Mouse (Mus musculus) lung, adult 2 months (tissue): Measurements from ENCODE around the gene Tcf25. TPM values are rescaled to one million over a fixed set of nuclear protein-coding genes. Genes with fewer than 3 reads are reported as not detected.
"Not testable (repeated sequence)": the region's sequence is repeated elsewhere in the genome, so short reads cannot be mapped to it uniquely, and the experiment has no call there.

Experiments used
- DNase-seq: peaks from one replicate; pipeline ENCODE4 v3.0.0; 2022
- H3K4me1 ChIP-seq: fragments of 200-500 bp; 2 replicates; pipeline ENCODE4 v1.6.1; 2011; ENCODE audit warnings: low read length; ENCODE audit not compliant: control insufficient read depth, insufficient read depth
- H3K4me3 ChIP-seq: fragments of 200-500 bp; replicated peaks from 2 replicates; pipeline ENCODE3; 2011; ENCODE audit warnings: low read depth, mild to moderate bottlenecking, control low read depth, low read length; ENCODE audit errors: extremely low read depth
- CTCF ChIP-seq: fragments of 200-500 bp; IDR thresholded peaks from 2 replicates; pipeline ENCODE4 v1.5.1; 2011; ENCODE audit warnings: mild to moderate bottlenecking, low read length, control low read depth; ENCODE audit not compliant: insufficient read depth
- POLR2A ChIP-seq: fragments of 200-500 bp; IDR thresholded peaks from 2 replicates; pipeline ENCODE4 v1.6.1; 2011; ENCODE audit warnings: low read depth, mild to moderate bottlenecking, control low read depth, low read length, borderline replicate concordance; ENCODE audit errors: extremely low read depth
- WGBS: fragments of 180-500 bp; shearing (Covaris S2); methylation state at CpG from one replicate; pipeline ENCODE4 v1.1.7; 2018; 5-methylcytosine and 5-hydroxymethylcytosine counted together
- polyA plus RNA-seq: library from polyadenylated mRNA; depleted of rRNA; stranded (reverse); fragments of >200 nt; gene quantifications from 2 replicates; pipeline ENCODE4 v1.2.3, GENCODE M21; 2012

Tcf25 gene
- polyA plus RNA-seq, 1 experiment: 188 TPM

DNA sequence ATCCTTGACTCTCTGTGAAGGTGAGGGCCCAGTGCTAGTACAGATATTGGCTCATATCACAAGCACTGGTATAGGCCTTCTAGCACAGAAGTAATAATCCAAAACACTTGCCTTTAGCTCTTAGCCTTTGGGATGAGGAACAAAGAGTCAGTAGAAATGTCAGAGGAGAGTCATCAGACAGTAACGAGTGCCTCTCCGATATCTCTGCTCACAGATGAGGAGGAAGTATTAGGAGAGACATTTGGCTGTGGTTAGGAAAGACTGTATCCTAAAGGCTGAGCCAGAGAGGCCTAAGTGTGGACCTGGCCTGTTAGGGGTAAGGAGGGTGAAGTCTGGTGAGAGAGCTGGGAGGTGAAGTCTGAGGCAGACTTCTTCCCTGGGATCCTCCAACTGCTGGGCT lies 68.2 kb downstream of the Tcf25 start:
- Histone ChIP-seq H3K4me3 (no peak overlapping the region), H3K4me1 (peaks cover 3% of the 10 kb centered on the region; the same call in 1 of the 2 replicates)
- no peak for DNase-seq
- WGBS: 88% methylated on average over 2 of the region's 2 CpGs
- TF ChIP-seq CTCF (no peak), POLR2A (no peak)

DNA sequence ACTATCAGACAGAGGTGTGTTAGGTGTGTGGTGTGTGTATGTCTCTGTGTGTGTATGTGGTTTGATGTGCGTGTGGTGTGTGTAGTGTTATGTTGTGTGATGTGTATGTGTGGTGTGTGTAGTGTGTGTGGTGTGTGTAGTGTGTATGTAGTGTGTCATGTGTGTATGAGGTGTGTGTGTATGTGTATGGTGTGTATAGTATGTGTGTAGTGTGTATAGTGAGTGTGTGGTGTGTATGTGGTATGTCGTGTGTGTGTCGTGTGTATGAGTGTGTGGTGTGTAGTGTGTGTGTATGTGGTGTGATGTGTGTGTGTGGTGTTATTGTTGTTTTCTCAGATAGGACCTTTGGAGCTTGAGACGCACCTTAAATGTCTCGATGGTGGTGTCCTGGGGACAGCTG lies 68.8 kb downstream of the Tcf25 start:
- DNase-seq: no peak
- 81% methylated on average over 5 of the region's 5 CpGs for WGBS
- TF ChIP-seq POLR2A (no peak), CTCF (no peak)
- Histone ChIP-seq H3K4me1 (peaks cover 3% of the 10 kb centered on the region; the same call in 1 of the 2 replicates), H3K4me3 (no peak overlapping the region)

DNA sequence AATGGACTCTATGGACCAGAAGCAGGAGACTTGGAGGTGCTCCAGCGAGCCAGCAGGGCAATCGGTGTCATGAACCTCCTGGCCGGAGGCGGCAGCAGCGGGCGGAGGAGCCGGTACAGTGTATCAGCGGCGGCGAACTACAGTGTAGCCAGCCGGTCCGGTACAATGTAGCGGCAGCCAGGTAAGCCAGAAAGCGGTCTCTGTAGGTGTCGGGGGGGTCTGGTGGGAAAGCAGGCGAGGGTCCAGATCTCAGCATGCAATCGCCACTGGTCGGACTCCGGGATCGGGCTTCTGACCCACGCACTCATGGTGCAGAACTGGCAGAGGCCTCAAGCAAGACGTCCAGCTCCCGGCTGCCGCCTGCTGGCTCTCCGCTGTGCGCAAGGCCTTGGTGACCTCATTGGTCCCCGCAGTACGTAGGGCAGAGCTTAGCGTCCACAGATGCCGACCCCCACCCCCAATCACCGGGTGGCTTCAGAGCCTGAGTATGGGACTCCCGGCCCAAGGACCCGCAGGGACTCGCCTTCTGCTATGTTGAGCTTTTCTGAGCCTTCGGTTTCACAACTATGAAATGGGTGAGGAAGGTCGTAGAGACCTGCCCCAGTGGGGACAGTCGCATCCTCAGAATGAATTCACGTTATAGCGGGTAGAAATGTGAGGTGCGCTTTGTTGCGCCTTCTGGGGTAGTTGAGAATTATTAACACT lies 69.5 kb downstream of the Tcf25 start:
- Histone ChIP-seq H3K4me3 (peak overlapping the region; percentile 74), H3K4me1 (peaks cover 3% of the 10 kb centered on the region; the same call in 1 of the 2 replicates)
- DNase-seq: peak; percentile 94
- peak; percentile 73 for TF ChIP-seq CTCF
- peak; percentile 28; the same call in 1 of the 2 replicates for TF ChIP-seq POLR2A
- under 1% methylated on average over 41 of the region's 41 CpGs for WGBS

DNA sequence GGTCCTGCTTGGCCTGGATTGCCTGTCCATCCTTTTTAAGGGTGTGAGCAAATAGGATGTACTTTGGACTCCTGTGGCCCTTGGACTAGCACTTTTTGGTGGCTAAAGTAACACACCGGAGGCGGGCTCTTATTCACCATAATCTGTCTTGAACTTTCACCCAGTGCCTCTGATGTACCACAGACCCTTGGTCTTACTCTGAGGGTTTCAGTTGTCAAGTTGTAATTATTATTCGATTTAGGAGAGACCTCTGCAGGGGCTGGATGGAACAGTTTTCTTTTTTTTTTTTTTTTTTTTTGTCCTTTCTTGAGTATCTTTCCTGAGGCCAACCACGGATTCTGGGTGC lies 70.0 kb downstream of the Tcf25 start:
- WGBS: 14% methylated on average over 4 of the region's 4 CpGs
- DNase-seq: no peak
- peaks cover 3% of the 10 kb centered on the region; the same call in 1 of the 2 replicates for H3K4me1 ChIP-seq
- TF ChIP-seq CTCF (no peak), POLR2A (no peak)
- peak overlapping the region; percentile 74 for H3K4me3 ChIP-seq

DNA sequence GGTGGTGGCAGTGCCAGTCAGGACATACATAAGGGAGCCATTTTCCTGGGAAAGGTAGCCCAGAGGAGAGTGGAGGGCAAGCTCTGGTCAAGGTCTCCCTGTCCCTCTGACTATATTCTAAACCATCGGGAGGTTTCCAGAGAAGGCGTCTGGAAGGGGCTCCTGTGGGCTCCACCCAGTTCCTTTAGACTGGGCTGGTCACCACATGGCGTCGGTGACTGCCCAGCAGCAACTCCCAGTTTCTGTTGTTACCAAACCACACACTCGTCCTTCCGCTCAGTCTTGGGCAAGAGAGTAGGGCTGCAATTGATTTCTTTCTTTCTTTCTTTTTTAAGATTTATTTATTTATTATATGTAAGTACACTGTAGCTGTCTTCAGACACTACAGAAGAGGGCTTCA lies 70.6 kb downstream of the Tcf25 start:
- DNase-seq: no peak
- Histone ChIP-seq H3K4me3 (no peak overlapping the region), H3K4me1 (peaks cover 3% of the 10 kb centered on the region; the same call in 1 of the 2 replicates)
- no peak for TF ChIP-seq POLR2A
- TF ChIP-seq CTCF: no peak
- WGBS: 75% methylated on average over 6 of the region's 6 CpGs

DNA sequence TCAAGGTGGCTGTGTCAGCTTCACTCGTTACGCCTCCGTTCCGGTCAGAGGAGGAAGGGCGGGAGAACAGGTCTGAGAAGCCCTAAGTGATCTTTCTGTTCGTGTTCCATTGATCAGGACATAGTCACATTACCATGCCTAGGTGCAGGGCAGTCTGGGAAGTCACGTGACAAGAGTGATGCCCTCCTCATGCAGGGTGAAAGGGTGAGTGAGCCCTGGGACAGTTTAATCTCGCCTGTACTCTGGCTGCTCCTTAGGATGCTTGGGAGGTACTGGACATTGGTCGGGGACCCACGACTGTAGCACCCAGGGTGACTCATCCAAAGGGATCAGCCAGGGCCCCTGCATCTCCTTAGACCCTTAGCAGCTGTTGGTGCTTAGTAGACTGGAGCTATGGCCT lies 72.4 kb downstream of the Tcf25 start:
- Histone ChIP-seq H3K4me3 (no peak overlapping the region), H3K4me1 (peaks cover 3% of the 10 kb centered on the region; the same call in 1 of the 2 replicates)
- TF ChIP-seq CTCF: no peak
- TF ChIP-seq POLR2A: no peak
- WGBS: 79% methylated on average over 10 of the region's 10 CpGs
- no peak for DNase-seq

DNA sequence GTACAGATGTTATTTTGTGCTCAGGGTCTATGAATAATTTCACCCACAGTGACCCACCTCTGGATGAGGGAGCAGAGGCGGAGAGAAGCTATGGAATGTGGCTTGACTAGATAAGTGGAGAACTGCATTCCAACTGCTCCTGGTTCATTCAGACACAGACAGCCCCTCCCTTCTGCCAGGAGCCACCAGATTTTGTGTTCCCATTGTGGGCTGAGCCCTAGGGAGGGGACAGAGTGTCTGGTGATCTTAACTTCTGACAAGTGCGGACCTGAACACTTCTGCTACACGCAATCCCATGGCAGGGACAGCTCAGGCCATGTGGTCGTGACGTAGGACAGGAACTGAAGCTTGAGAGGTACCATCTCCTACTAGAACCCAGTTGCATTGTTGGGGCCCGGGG lies 73.2 kb downstream of the Tcf25 start:
- Histone ChIP-seq H3K4me3 (no peak overlapping the region), H3K4me1 (peaks cover 3% of the 10 kb centered on the region; the same call in 1 of the 2 replicates)
- no peak for DNase-seq
- TF ChIP-seq CTCF: no peak
- no peak for TF ChIP-seq POLR2A
- 76% methylated on average over 6 of the region's 6 CpGs for WGBS

DNA sequence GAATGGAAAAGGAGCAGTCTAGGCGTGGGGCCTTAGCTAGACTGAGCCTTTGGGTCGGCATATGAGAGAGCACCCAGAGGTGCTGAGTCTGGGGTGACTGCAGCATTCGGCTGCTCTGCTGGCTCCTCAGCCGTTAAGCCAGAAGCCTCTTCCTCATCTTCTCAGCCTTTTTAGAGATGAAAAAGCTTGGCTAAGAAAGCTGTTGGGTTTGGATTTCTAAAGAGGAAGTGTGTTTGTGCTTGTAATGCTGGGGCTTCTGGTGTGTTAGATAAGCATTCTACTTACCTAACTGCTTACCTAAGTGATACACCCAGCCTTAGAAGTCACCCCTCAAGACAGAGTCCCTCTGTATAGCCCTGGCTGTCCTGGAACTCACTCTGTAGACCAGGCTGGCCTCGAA lies 77.2 kb downstream of the Tcf25 start:
- 88% methylated on average over 5 of the region's 5 CpGs for WGBS
- H3K4me1 ChIP-seq: no peaks in the 10 kb centered on the region
- H3K4me3 ChIP-seq: no peak overlapping the region
- DNase-seq: no peak
- TF ChIP-seq CTCF (no peak), POLR2A (no peak)

DNA sequence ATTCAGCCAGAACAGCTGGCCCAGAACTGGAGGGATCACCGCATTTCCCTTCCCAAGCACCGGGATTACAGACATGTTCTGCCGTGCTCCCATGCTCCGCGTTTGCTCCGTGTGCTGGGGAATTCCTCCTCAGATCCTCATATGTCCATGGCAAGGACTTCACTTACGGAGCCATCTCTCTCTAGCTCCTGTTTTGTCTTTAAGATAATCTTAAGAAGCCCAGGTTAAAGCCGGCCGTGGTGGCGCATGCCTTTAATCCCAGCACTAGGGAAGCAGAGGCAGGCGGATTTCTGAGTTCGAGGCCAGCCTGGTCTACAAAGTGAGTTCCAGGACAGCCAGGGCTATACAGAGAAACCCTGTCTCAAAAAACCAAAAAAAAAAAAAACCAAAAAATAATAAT lies 78.2 kb downstream of the Tcf25 start:
- WGBS: 94% methylated on average over 12 of the region's 12 CpGs
- not testable (repeated sequence) for DNase-seq, H3K4me3 ChIP-seq, H3K4me1 ChIP-seq

DNA sequence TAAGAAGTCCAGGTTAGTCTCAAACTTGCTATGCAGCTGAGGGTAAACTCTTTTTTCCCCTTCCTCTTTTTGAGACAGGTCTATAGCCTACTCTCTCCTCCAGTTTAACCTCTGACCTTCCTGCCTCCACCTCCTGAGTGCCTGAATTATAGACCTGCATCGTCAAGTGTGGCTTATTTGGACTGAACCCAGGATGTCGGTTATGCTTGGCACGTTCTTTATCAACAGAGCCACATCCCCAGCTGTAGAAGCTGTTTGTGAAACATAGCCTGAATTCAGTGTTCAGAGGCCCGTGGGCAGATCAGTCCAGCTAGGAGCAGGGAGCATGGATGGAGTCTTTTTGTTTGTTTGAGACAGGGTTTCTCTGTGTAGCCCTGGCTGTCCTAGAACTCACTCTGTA lies 78.6 kb downstream of the Tcf25 start:
- 54% methylated on average over 4 of the region's 4 CpGs for WGBS
- TF ChIP-seq POLR2A (no peak), CTCF (no peak)
- H3K4me3 ChIP-seq: no peak overlapping the region
- DNase-seq: no peak
- no peaks in the 10 kb centered on the region for H3K4me1 ChIP-seq
